Mouse (Mus musculus): Measurements from ENCODE around the gene Trpm8.

Trpm8 gene

GRCm38 (mm10) chr1:88264869-88265240 is 12.6 kb upstream of the Trpm8 start:
- no peak for DNase-seq (ENCODE audit: low spot score)

DNA sequence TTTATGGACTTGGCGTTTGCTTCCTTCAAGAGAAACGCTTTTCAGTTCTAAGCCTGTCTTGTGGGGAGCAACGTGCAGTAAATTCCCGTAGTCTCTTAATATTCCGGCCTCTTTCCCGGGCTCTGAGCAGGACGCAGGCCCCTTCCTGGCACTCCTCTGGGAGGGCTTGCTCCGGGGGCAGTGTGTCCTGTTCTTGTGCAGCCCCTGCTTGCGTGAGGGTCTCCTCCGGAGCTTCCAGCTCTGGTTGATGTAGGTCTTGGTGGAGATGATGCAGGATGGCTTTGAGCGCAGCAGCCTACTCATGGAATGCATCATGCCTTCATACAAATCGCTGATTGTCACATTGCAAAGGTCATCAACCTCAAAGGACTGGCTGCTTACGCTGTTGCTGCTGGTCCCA is 11.3 kb upstream of the Trpm8 start:
- no peak for DNase-seq (ENCODE audit: low spot score)

GRCm38 (mm10) chr1:88267489-88267888 is 10.0 kb upstream of the Trpm8 start:
- DNase-seq (ENCODE audit: low spot score): no peak

DNA sequence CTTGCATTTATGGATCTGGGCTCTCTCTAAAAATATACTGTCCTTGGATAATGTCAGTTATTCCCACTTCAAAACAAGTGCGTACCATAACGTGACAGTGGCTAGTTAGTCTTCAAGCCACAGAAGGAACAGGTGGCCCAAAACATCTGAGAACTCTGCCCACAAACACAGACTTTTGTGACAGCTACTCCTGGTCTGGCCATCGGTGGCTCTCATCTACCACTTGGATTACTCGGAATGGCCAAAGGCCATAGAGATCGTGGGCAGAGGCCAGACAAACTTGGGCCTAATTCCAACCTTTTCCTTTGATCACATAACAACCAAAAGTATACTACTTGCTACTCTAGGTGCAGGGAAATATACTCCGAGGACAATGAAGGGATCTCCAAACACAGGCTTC is 9.4 kb upstream of the Trpm8 start:
- no peak for DNase-seq (ENCODE audit: low spot score)

GRCm38 (mm10) chr1:88269539-88270309 is 7.7 kb upstream of the Trpm8 start:
- no peak for DNase-seq (ENCODE audit: low spot score)

DNA sequence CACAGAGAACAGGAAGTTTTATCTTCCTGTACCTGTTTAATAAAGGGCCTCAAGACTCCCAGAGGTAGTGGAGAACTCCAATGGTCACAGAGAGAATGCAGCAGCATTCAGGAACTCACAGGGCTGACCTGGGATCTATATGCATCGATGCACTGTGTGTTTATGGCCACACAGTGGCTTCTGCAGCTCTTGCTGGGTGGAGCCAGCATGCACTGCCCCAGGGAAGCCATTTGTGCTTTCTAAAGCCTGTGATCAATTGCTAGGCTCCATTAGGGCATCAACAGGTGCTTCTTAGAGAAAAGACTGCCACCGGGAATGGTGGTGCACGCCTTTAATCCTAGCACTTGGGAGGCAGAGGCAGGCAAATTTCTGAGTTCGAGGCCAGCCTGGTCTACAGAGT is 4.6 kb upstream of the Trpm8 start:
- no peak for DNase-seq (ENCODE audit: low spot score)

DNA sequence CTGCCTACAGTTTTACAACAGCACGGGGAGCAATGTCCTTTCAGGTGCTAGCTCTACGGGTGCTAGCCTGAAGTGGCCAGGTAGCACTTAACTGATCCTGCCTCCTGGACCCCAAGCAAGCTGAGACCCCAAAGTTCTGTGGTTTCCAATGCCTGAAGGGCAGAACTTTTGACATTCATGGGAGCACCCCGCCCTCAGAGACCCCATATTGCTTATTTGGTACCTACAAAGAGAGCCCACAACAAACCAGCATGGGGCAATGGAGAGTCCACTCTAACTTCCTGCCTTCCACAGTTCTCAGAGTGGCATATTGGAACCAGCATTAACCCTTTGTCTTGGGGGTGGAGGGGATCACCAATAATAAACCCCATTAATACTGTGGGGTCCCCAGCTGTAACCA is 4.1 kb upstream of the Trpm8 start:
- no peak for DNase-seq (ENCODE audit: low spot score)

DNA sequence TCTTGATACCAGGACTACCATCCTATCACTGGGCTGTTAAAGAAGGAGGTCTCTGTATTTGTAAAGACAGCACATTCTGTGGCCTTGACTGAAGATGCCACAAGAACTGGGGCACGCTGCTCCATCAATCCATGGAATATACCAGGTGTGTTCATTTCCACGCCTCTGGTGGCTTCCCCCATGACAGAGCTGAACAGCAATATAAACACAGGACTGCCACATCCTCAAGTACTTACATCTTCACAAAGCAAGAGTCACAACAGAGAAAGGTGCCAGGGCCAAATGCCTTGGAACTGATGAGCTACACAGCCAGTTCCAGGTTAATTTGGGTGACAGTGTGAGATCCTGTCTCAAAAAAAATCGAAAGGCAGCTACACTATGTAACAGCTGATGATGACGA is 3.6 kb upstream of the Trpm8 start:
- DNase-seq (ENCODE audit: low spot score): no peak

GRCm38 (mm10) chr1:88274371-88275077 is 2.9 kb upstream of the Trpm8 start:
- no peak for DNase-seq (ENCODE audit: low spot score)

DNA sequence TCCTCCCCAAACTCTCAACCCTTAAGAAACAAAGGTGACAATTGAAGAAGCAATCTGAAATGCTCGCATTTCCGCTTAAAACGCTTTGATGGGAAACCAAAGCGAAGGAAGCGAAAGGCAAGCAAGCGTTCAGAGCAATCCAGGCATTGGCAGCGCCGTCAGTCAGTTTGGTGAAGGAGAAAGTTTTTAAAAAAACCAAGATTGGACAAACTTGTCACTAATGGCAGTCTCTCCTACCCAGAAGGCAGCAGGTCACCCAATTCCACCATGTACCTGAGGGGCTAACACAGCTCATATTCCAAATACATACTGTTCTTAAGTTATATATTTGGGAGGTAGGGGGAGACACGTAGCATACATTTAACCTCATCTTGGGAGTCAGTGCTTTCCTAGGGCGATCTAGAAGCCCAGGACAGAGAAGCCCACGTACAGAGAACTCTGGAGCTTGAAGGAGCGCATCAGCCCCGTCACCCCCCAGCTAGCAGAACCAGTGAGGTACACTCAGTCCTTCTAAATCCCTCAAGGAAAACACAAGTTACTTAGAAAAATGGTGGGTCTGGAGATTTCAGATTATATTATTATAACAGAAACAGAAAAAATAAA is 2.3 kb upstream of the Trpm8 start:
- DNase-seq (ENCODE audit: low spot score): no peak

GRCm38 (mm10) chr1:88275698-88276523 is 1.6 kb upstream of the Trpm8 start:
- no peak for DNase-seq (ENCODE audit: low spot score)

- no peak for DNase-seq (ENCODE audit: low spot score)
These were observed 850 bp upstream of the Trpm8 start for GRCm38 (mm10) chr1:88276524-88277097.

DNA sequence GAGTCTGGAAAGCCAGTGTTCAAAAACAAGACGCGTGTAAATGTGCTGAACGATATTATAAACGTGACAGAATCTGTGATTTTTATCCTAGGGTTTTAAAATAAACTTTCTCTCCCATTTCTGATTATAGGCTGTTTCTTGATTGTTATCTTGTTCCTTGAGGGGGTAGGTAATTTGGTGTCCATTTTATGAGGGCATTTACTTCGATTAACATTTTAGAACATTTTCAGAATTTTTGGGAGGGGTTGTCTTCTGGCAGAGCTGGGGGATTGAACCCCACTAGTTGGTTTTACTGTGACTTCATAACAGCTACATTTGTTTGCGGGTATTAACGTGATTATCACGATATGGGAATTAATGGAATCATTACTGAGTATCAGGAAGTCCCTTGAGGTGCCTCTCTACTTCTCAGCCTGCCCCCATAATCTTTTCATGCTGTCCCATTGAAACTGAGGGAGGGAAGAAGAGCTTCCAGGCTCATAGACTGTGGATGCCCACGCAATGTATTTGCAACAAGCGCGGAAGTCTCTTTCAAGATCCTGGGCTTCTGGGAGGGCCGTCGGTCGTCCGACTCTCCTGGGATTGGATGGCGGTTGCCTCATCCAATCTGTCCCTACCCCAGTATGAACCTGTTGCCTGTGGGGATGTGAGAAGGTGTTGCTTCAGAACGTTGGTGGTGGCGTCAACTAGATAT is 504 bp downstream of the Trpm8 start:
- no peak for DNase-seq (ENCODE audit: low spot score)

GRCm38 (mm10) chr1:88279111-88280005 is 1.9 kb downstream of the Trpm8 start:
- DNase-seq (ENCODE audit: low spot score): peak; percentile 85

GRCm38 (mm10) chr1:88280006-88280690 is 2.7 kb downstream of the Trpm8 start:
- DNase-seq (ENCODE audit: low spot score): no peak

- DNase-seq (ENCODE audit: low spot score): no peak
These were observed 4.8 kb downstream of the Trpm8 start for GRCm38 (mm10) chr1:88282301-88282700.

DNA sequence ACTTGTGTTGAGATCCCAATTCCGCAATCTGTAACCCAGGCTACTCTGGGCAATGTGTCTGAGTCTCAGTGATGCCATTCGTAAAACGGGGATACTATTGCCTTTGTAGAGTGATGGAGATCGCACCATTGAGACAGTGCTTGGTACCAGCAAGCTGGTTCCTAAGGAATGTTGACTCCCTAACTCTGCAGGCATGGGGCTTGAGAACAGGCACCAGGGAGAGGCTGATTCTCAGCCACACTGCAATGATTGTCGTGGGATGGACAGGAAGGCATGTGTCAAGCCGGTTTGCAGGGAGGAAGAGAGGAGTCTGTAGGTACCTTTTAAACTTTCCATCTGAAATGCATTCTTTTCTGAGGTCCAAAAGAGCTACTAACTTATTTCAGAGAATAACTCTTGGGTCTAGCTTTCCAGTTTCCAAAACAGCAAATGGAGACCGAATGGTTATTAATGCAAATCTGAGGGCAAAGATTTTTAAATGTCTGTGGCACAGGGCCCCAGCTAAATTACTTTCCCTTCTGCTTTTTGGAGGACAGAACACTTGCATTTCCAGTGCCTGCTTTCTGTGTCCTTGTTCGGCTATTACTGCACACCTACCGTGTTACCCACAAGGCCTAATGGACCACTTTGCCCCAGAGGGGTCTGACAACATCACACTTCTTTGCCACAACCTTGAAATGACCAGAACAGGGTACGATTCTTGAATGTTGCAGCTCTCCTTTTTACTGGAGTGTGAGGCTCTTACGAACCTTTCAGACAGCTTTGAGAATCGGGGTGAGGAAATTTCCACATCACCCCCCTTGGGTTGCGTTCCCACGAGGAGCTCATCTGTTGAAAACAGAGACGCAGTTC is 6.1 kb downstream of the Trpm8 start:
- no peak for DNase-seq (ENCODE audit: low spot score)

- DNase-seq (ENCODE audit: low spot score): no peak
These were observed 6.9 kb downstream of the Trpm8 start for GRCm38 (mm10) chr1:88284228-88284945.

All from lung, postnatal 25 days (tissue).